In the genomic region with DNA sequence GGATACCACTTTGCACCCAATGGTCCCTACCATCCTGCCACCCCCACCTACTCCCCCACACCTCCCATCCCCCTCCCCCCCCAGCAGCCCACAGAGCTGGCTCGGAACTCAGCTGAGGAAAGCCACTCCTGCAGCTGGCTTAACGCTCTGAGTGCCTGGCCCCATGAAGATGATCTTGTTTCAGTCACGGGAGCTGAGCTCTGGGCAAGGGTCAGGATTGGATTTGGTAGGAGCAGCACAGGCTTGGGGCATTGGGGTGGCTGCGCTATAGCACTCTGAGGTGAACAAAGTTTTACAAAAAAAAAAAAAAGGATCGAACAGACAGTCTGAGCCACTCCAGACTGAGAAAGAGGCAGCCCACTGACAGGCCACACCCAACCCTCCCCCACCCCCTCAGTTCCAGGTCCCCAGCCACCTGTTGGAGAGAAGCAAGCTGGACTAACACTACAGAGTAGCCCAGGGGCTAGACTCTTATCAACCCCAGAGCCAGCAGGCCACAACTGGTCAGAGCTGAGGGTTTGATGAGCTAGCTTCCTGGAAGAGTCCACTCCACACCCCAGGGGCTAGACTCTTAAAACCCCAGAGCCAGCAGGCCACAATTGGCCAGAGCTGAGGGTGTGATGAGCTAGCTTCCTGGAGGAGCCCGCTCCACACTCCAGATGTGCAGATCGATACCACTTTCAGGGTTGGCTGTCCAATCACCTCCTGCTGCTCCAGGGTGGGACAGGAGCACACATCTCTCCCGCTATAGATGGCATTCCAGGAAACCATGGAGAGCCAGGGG, we compare ENCODE assay signal across 19 mouse cellular contexts. TPM values are rescaled to one million over a fixed set of nuclear protein-coding genes. Genes with fewer than 3 reads are reported as not detected.
DNase-seq lines count a peak whose midpoint lies in the region; ATAC-seq lines count a peak whose summit lies in the region.
"Had no signal": no experiment of that assay in that cellular context is flagged by ENCODE, and none has a peak within 500 bp of the region (broad histone marks: within the 10 kb centered on the region; RNA-seq: fewer than 3 reads in every experiment).

No protein-coding gene starts in this region.

- WGBS in intestine, embryonic 16.5 days, result 62% methylated on average over 8 of the region's 8 CpGs
- WGBS in liver, embryonic 15.5 days (ENCODE audit: insufficient replicate concordance), result 45% methylated on average over 8 of the region's 8 CpGs

- H3K9me3 ChIP-seq in intestine, embryonic 16.5 days (ENCODE audit: control insufficient read depth, low read length), result no peaks in the 10 kb centered on the region
- no peaks in the 10 kb centered on the region for H3K9me3 ChIP-seq in liver, embryonic 15.5 days (replicated peaks)
- H3K9me3 ChIP-seq: hindbrain, embryonic 15.5 days; limb, embryonic 13.5 days; lung, embryonic 15.5 days had no signal

- peaks cover 12% of the 10 kb centered on the region for H3K4me1 ChIP-seq in intestine, embryonic 16.5 days (ENCODE audit: control insufficient read depth, insufficient read depth, low read length)
- H3K4me1 ChIP-seq in liver, embryonic 15.5 days (replicated peaks), result peaks cover 24% of the 10 kb centered on the region
- H3K4me1 ChIP-seq: hindbrain, embryonic 15.5 days had no signal

- peak; percentile 90 for DNase-seq in heart, adult 11 months
- DNase-seq in heart, postnatal 14 days, result no peak
- DNase-seq in right cerebral cortex, postnatal 14 days, result peak; percentile 1
- DNase-seq in right cerebral cortex, postnatal 36 days (ENCODE audit: low spot score in 2 of 2), result no peak
- DNase-seq in adrenal gland, adult 2 months, result no peak
- DNase-seq in gastrocnemius, postnatal 25 days, result no peak
- DNase-seq: adrenal gland, postnatal 25 days; B cell, adult 2 months; cerebellum, adult 9-10 months; forebrain, postnatal 0 days had no signal

- no peak overlapping the region for H3K27ac ChIP-seq in intestine, embryonic 16.5 days (ENCODE audit: low read length)
- no peak overlapping the region for H3K27ac ChIP-seq in liver, embryonic 15.5 days (replicated peaks)
- H3K27ac ChIP-seq: hindbrain, embryonic 15.5 days; left cerebral cortex, adult 2 months; limb, embryonic 13.5 days; lung, embryonic 15.5 days had no signal

- H3K27me3 ChIP-seq in intestine, embryonic 16.5 days (replicated peaks; ENCODE audit: control insufficient read depth, insufficient read depth, low read length), result no peaks in the 10 kb centered on the region
- H3K27me3 ChIP-seq in liver, embryonic 15.5 days, result no peaks in the 10 kb centered on the region
- H3K27me3 ChIP-seq: hindbrain, embryonic 15.5 days; limb, embryonic 13.5 days; lung, embryonic 15.5 days had no signal

- H3K36me3 ChIP-seq in intestine, embryonic 16.5 days (ENCODE audit: control insufficient read depth, insufficient read depth, low read length), result peaks cover 7% of the 10 kb centered on the region
- H3K36me3 ChIP-seq in liver, embryonic 15.5 days (replicated peaks), result peaks cover 36% of the 10 kb centered on the region

- intact Hi-C loops in heart, postnatal 14 days (cut with DNase I), result no loop called here

- 0 out of 2 replicates have a peak overlapping the region, but pooled peaks have one; percentile 26 for H3K9ac ChIP-seq in intestine, embryonic 16.5 days (ENCODE audit: low read depth, low read length)
- H3K9ac ChIP-seq in liver, embryonic 15.5 days, result no peak overlapping the region
- H3K9ac ChIP-seq: forebrain, postnatal 0 days; hindbrain, embryonic 15.5 days; limb, embryonic 13.5 days; lung, embryonic 15.5 days had no signal

- ATAC-seq in intestine, embryonic 16.5 days, result 0 out of 2 replicates have a peak, but pooled peaks have one; percentile 6
- 0 out of 2 replicates have a peak, but pooled peaks have one; percentile 21 for ATAC-seq in liver, embryonic 15.5 days (ENCODE audit: insufficient read depth)
- ATAC-seq: forebrain, postnatal 0 days; midbrain, embryonic 16.5 days had no signal

- H3K4me3 ChIP-seq in intestine, embryonic 16.5 days (ENCODE audit: low read length), result no peak overlapping the region
- H3K4me3 ChIP-seq in liver, embryonic 15.5 days (replicated peaks), result no peak overlapping the region
- H3K4me3 ChIP-seq: erythroblast, embryonic 14.5 days; hindbrain, embryonic 15.5 days; left cerebral cortex, adult 2 months; limb, embryonic 13.5 days; lung, embryonic 15.5 days had no signal

- no peak overlapping the region for H3K4me2 ChIP-seq in intestine, embryonic 16.5 days (ENCODE audit: low read depth, low read length)
- H3K4me2 ChIP-seq in liver, embryonic 15.5 days, result no peak overlapping the region
- H3K4me2 ChIP-seq: hindbrain, embryonic 15.5 days; limb, embryonic 13.5 days; lung, embryonic 15.5 days had no signal

RNA-seq across cellular contexts. Expression of a gene that starts 19.3 kb away (rescaled TPM):
- total RNA-seq in heart, postnatal 14 days (2021), result 100 to 1,000 TPM; 200 to 218 TPM
- 390 and 416 TPM in 2 replicates for polyA plus RNA-seq in intestine, embryonic 16.5 days (2015; fragmentation: Nextera tagmentation; extraction: Ambion mirVana)
- 198 and 203 TPM in 2 replicates for polyA plus RNA-seq in liver, embryonic 15.5 days (2015; fragmentation: Nextera tagmentation; extraction: Ambion mirVana)
- total RNA-seq in adrenal gland, adult 2 months (2021), result 100 to 1,000 TPM; 274 to 292 TPM
- 73.0 and 78.6 TPM in 2 replicates for polyA plus RNA-seq in adrenal gland, adult 2 months (2012; rRNA removed)
- 100 to 1,000 TPM; 669 to 811 TPM for total RNA-seq in gastrocnemius, postnatal 25 days (2021)

RNA-seq across cellular contexts. Expression of a gene that starts 19.5 kb away (rescaled TPM):
- under 1 TPM; 0.29 to 0.45 TPM for total RNA-seq in heart, postnatal 14 days (2021)
- polyA plus RNA-seq in intestine, embryonic 16.5 days (2015; fragmentation: Nextera tagmentation; extraction: Ambion mirVana), result 2.4 and 2.5 TPM in 2 replicates
- 0.13 and 0.23 TPM in 2 replicates for polyA plus RNA-seq in liver, embryonic 15.5 days (2015; fragmentation: Nextera tagmentation; extraction: Ambion mirVana)
- under 1 TPM in 1 of 2 experiments, not detected in 1; 0.45 TPM for total RNA-seq in adrenal gland, adult 2 months (2021)
- 0.10 TPM in 1 of 2 replicates, not detected in the other for polyA plus RNA-seq in adrenal gland, adult 2 months (2012; rRNA removed)
- under 1 TPM in 1 of 2 experiments, not detected in 1; 0.18 TPM for total RNA-seq in gastrocnemius, postnatal 25 days (2021)
- total RNA-seq: megakaryocyte progenitor cell, adult 5-6 weeks had no signal
- polyA plus RNA-seq: erythroblast, embryonic 14.5 days had no signal

RNA-seq across cellular contexts. Expression of a gene that starts 41.2 kb away (rescaled TPM):
- total RNA-seq in heart, postnatal 14 days (2021), result 10 to 100 TPM; 38.4 to 44.5 TPM
- 28.0 and 28.2 TPM in 2 replicates for polyA plus RNA-seq in intestine, embryonic 16.5 days (2015; fragmentation: Nextera tagmentation; extraction: Ambion mirVana)
- 40.1 and 41.3 TPM in 2 replicates for polyA plus RNA-seq in liver, embryonic 15.5 days (2015; fragmentation: Nextera tagmentation; extraction: Ambion mirVana)
- total RNA-seq in adrenal gland, adult 2 months (2021), result 10 to 100 TPM; 41.7 to 49.8 TPM
- polyA plus RNA-seq in adrenal gland, adult 2 months (2012; rRNA removed), result 12.1 and 12.6 TPM in 2 replicates
- total RNA-seq in gastrocnemius, postnatal 25 days (2021), result 10 to 100 TPM; 16.0 to 17.9 TPM
- polyA plus RNA-seq: erythroblast, embryonic 14.5 days had no signal

Comparison
In these comparisons a context has a peak if more than half of its experiments do, and no peak if none do; other contexts are left out.
1. DNase-seq: peak in heart, adult 11 months (single experiment) and right cerebral cortex, postnatal 14 days (single experiment); none in heart, postnatal 14 days (0 of 2), right cerebral cortex, postnatal 36 days (0 of 2), adrenal gland, adult 2 months (single experiment) and gastrocnemius, postnatal 25 days (single experiment).